Mouse (Mus musculus) G1E (cell line): ENCODE measurements around the gene Adcy3. TPM values are rescaled to one million over a fixed set of nuclear protein-coding genes. Genes with fewer than 3 reads are reported as not detected.

Experiments used
- ATAC-seq: 2 replicates; pipeline ENCODE4 v1.8.0; 2016; ENCODE audit warnings: mild to moderate bottlenecking; ENCODE audit not compliant: insufficient number of reproducible peaks, poor library complexity, low FRiP score, severe bottlenecking; ENCODE audit errors: extremely low read depth
- DNase-seq: peaks from one replicate; pipeline ENCODE4 v3.0.0; 2012; ENCODE audit warnings: low spot score
- H3K27me3 ChIP-seq: 2 replicates; pipeline ENCODE4 v1.6.1; 2012; ENCODE audit warnings: mild to moderate bottlenecking, low read length, inconsistent platforms; ENCODE audit not compliant: insufficient read depth
- H3K36me3 ChIP-seq: replicated peaks from 2 replicates; pipeline ENCODE3; 2012; ENCODE audit warnings: mild to moderate bottlenecking, inconsistent platforms
- H3K4me1 ChIP-seq: 2 replicates; pipeline ENCODE4 v1.6.1; 2012; ENCODE audit warnings: low read depth, low read length, inconsistent platforms, mixed read lengths; ENCODE audit not compliant: insufficient read depth
- H3K4me3 ChIP-seq: 2 replicates; pipeline ENCODE4 v1.5.1; 2012; ENCODE audit warnings: low read depth, mild to moderate bottlenecking, inconsistent platforms, low read length, moderate library complexity, mixed read lengths
- H3K9me3 ChIP-seq: replicated peaks from 2 replicates; pipeline ENCODE4 v1.6.1; 2012; ENCODE audit warnings: inconsistent platforms
- CTCF ChIP-seq: IDR thresholded peaks from 2 replicates; pipeline ENCODE4 v1.5.1; 2012; ENCODE audit warnings: low read depth, low read length, inconsistent platforms, mixed read lengths
- GATA1 ChIP-seq: IDR thresholded peaks from 2 replicates; pipeline ENCODE4 v1.6.1; 2012; ENCODE audit warnings: borderline replicate concordance, low read length, inconsistent platforms, mixed read lengths
- GATA2 ChIP-seq: IDR thresholded peaks from 2 replicates; pipeline ENCODE4 v1.6.1; 2012; ENCODE audit warnings: low read depth, low read length, inconsistent platforms, borderline replicate concordance
- POLR2AphosphoS5 ChIP-seq: IDR thresholded peaks from 2 replicates; pipeline ENCODE4 v1.6.1; 2012; ENCODE audit warnings: low read depth, low read length, inconsistent platforms; ENCODE audit not compliant: insufficient replicate concordance
- TAL1 ChIP-seq: conservative IDR thresholded peaks from 2 replicates; pipeline ENCODE4 v1.6.1; 2012; ENCODE audit warnings: low read depth, low read length, inconsistent platforms, mixed read lengths
- polyA plus RNA-seq: library from polyadenylated mRNA; stranded (reverse); fragments of >175 nt; gene quantifications from 2 replicates; pipeline ENCODE4 v1.2.3, GENCODE M21; 2012
- total RNA-seq, 2 experiments: library from RNA; stranded (forward) in 1 of 2; stranded (reverse) in 1 of 2; fragments of 200-1000 nt in 1 of 2; fragments of >200 nt in 1 of 2; fragmentation: Nextera tagmentation in 1 of 2; gene quantifications; 2 replicates each; pipeline ENCODE4 v1.2.3; 2014 to 2017

Gene Adcy3
- total and polyA plus RNA-seq, 3 experiments: 0.05 TPM; not detected in 2

DNA sequence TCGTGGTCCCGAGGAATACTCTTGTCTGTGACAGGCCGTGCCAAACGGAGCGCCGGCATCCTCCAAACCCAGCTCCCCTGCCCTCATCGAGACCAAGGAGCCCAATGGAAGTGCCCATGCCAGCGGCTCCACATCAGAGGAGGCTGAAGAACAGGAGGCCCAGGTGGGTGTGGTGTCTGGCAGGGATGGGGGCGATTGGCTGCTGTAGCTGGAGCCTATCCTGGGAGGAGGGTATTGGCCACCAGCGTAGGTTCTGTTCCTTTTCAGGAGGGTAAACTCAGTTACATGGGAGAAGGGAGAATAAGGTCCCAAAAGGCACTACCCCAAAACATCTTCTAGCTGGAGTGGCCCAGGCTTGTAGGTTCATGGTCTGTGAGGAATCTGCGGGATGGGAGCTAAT is 66.4 kb downstream of the Adcy3 start:
- Histone ChIP-seq H3K9me3 (no peaks in the 10 kb centered on the region), H3K36me3 (peaks cover 2% of the 10 kb centered on the region), H3K4me1 (no peaks in the 10 kb centered on the region), H3K27me3 (peaks cover 3% of the 10 kb centered on the region; the same call in 1 of the 2 replicates), H3K4me3 (no peak overlapping the region)
- ATAC-seq (no peak), DNase-seq (no peak)
- TF ChIP-seq GATA2: no peak
- TF ChIP-seq GATA1: no peak
- no peak for TF ChIP-seq POLR2AphosphoS5
- no peak for TF ChIP-seq TAL1
- TF ChIP-seq CTCF: no peak

DNA sequence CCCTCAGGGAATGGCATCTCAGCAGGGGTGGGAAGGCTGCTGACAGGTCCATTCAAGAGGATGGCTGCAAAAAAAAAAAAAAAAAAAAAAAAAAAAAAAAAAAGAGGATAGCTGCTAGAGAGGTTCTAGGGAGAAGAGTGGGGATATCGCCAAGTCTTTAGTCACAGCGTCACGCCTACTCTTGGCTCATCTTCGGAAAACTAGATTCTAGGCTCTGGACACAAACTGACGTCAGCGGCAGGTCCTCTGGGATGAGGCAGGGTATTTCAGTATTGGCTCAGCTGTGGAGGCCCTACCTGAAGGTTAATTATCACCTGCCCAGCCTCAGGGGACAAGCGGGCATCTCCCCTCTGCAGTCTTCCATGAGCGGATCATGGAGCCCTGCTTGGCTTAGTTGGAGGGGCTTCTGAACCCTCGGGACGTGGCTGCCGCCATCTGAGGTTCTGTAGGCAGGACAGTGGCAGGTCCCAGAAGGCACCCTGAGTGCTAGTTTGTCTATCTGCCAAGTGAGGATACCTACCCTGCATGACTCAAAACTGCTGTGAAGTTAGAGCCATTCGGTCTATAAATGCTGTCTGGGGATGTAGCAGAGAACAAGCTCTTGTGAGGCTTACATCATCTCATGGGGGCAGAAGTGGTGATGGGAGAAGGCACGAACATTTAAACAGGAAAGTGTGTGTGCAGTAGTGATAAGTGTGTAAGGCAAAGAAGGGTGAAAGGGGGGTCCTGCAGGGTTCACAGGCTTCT is 68.7 kb downstream of the Adcy3 start:
- H3K36me3 ChIP-seq: peaks cover 17% of the 10 kb centered on the region
- DNase-seq (no peak), ATAC-seq (no peak)
- H3K4me1 ChIP-seq: no peaks in the 10 kb centered on the region
- peaks cover 1% of the 10 kb centered on the region; the same call in 1 of the 2 replicates for H3K27me3 ChIP-seq
- H3K4me3 ChIP-seq: no peak overlapping the region
- TF ChIP-seq POLR2AphosphoS5 (no peak), GATA2 (no peak), TAL1 (no peak), CTCF (no peak), GATA1 (no peak)
- no peaks in the 10 kb centered on the region for H3K9me3 ChIP-seq

DNA sequence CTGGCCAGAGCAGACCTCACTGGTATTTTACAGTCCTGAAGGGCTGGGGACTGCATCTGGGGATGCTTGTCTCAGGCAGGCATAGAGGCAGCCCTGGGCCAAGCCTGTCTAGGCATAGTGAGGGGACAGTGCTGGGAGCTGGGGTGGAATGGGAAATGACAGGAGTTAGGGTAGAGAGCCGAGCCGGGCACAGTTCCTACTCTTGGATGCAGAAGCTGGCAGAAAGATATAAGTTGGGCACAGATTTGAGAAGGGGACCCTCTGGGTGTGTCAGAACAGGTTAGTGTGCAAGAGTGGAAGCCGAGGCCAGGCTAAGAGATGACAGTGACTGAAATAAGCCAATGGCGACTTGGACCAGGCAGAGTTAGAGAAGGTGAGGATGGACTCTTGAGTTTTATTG is 69.3 kb downstream of the Adcy3 start:
- no peak for ATAC-seq
- TF ChIP-seq POLR2AphosphoS5 (no peak), TAL1 (no peak), GATA2 (no peak), CTCF (no peak), GATA1 (no peak)
- no peaks in the 10 kb centered on the region for H3K4me1 ChIP-seq

DNA sequence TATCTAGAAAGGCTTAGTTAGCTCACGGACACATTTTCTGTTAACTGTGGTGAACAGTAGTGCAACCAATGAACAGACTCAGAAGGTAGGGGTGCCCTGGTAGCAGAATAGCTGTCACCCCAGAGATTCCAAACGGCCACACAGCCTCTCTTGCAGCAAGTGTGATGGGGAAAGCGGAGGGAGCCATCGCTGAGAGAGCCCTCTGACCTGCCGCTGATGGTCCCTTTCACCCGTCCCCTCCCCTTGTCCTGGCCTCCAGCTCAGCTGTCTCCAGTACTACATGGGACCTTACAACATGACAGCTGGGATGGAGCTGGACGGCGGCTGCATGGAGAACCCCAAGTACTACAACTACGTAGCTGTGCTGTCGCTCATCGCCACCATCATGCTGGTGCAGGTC is 73.2 kb downstream of the Adcy3 start:
- H3K36me3 ChIP-seq: peaks cover 53% of the 10 kb centered on the region
- no peak overlapping the region for H3K4me3 ChIP-seq
- peaks cover 8% of the 10 kb centered on the region for H3K4me1 ChIP-seq
- no peak for DNase-seq
- ATAC-seq: no peak
- TF ChIP-seq GATA2 (no peak), TAL1 (no peak), GATA1 (no peak), CTCF (no peak), POLR2AphosphoS5 (no peak)
- no peaks in the 10 kb centered on the region for H3K9me3 ChIP-seq
- no peaks in the 10 kb centered on the region for H3K27me3 ChIP-seq

More for the DNA sequence above, 69.3 kb downstream of the Adcy3 start:
- Histone ChIP-seq H3K36me3 (peaks cover 23% of the 10 kb centered on the region), H3K27me3 (no peaks in the 10 kb centered on the region), H3K9me3 (no peaks in the 10 kb centered on the region), H3K4me3 (no peak overlapping the region)
- DNase-seq: no peak

DNA sequence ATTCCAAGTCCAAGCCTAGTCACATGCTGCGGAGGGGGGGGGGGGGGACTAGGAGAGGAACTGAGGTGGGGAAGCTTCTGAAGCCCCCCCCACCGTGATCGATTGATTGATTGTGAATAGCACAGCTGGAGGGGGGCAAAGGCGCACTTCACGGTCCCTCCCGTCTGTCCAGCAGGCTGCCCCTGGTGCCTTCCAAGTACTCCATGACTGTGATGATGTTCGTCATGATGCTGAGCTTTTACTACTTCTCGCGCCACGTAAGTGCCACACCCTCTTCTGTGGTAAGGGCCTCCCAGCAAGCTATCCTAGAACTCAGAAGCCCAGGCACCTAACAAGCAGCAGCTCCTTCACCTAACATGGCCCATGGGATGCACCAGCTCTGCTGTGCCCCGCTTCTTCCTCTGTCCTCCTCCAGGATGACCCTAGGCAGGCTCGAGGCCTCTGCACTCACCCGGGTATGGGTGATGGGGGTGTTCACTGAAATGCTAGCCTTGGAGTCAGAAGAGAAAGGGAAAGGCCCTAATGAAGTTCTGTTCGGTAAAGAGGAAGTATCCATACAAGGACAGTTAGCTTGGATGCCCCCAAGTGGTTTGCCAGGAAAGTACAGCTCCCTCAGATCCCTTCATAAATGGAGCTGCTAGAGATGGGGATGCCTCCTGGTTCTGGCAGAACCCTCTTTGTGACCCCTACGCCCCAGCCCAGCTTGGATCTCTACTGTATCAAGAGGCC is 75.7 kb downstream of the Adcy3 start:
- TF ChIP-seq GATA2: no peak
- TF ChIP-seq TAL1: no peak
- TF ChIP-seq GATA1: no peak
- TF ChIP-seq POLR2AphosphoS5: no peak
- TF ChIP-seq CTCF: peak; percentile 68
- peak; percentile 58 for ATAC-seq
- peak; percentile 61 for DNase-seq
- Histone ChIP-seq H3K4me1 (peaks cover 8% of the 10 kb centered on the region), H3K27me3 (no peaks in the 10 kb centered on the region), H3K4me3 (peak overlapping the region; percentile 18; the same call in 1 of the 2 replicates), H3K36me3 (peaks cover 77% of the 10 kb centered on the region), H3K9me3 (no peaks in the 10 kb centered on the region)

DNA sequence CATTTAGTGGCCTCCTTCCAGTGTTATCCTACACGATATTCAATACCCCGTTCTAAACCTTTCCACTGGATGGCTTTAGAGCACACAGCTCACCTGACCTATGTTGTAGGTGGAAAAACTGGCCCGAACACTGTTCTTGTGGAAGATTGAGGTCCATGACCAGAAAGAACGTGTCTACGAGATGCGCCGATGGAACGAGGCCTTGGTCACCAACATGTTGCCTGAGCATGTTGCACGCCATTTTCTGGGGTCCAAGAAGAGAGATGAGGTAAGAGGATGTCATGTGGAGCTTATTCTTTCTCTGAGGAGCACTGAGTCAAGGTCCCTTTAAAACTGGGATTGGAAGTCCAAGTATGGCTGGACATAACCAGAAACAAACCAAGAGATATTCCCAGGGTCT is 76.3 kb downstream of the Adcy3 start:
- Histone ChIP-seq H3K9me3 (no peaks in the 10 kb centered on the region), H3K27me3 (no peaks in the 10 kb centered on the region), H3K36me3 (peaks cover 82% of the 10 kb centered on the region), H3K4me3 (no peak overlapping the region), H3K4me1 (peaks cover 8% of the 10 kb centered on the region)
- TF ChIP-seq CTCF: no peak
- no peak for TF ChIP-seq TAL1
- no peak for TF ChIP-seq GATA2
- no peak for TF ChIP-seq GATA1
- TF ChIP-seq POLR2AphosphoS5: no peak
- ATAC-seq (no peak), DNase-seq (no peak)
